Mouse (Mus musculus) stomach, postnatal 0 days (tissue): ENCODE measurements around the gene Hoxd13. TPM values are rescaled to one million over a fixed set of nuclear protein-coding genes. Genes with fewer than 3 reads are reported as not detected.

Experiments
- ATAC-seq: fragments of 200-750 bp; cut with Nextera tagmentation; 2 replicates; pipeline ENCODE4 v1.8.0; 2017; ENCODE audit not compliant: low FRiP score, low TSS enrichment
- DNase-seq: peaks from one replicate; pipeline ENCODE4 v3.0.0-alpha.2; 2016; ENCODE audit warnings: low spot score
- H3K27ac ChIP-seq: fragments of 300-500 bp; sonication (generic); replicated peaks from 2 replicates; pipeline ENCODE4 v1.5.1; 2014; ENCODE audit warnings: mild to moderate bottlenecking, control low read depth
- H3K27me3 ChIP-seq: fragments of 300-500 bp; sonication (generic); 2 replicates; pipeline ENCODE4 v1.6.1; 2014; ENCODE audit warnings: low read length; ENCODE audit not compliant: control insufficient read depth, insufficient read depth
- H3K36me3 ChIP-seq: fragments of 300-500 bp; sonication (generic); 2 replicates; pipeline ENCODE4 v1.6.1; 2014; ENCODE audit warnings: low read length, mixed read lengths; ENCODE audit not compliant: control insufficient read depth, insufficient read depth
- H3K4me1 ChIP-seq: fragments of 300-500 bp; sonication (generic); replicated peaks from 2 replicates; pipeline ENCODE4 v1.6.1; 2014; ENCODE audit warnings: antibody characterized with exemption; ENCODE audit not compliant: control insufficient read depth, insufficient read depth
- H3K4me2 ChIP-seq: fragments of 300-500 bp; sonication (generic); replicated peaks from 2 replicates; pipeline ENCODE4 v1.6.1; 2014; ENCODE audit warnings: low read depth, mild to moderate bottlenecking, control low read depth, moderate library complexity
- H3K4me3 ChIP-seq: fragments of 300-500 bp; sonication (generic); 2 replicates; pipeline ENCODE4 v1.5.1; 2014; ENCODE audit warnings: low read depth, low read length, control low read depth
- H3K9ac ChIP-seq: fragments of 300-500 bp; sonication (generic); 2 replicates; pipeline ENCODE4 v1.6.1; 2014; ENCODE audit warnings: mild to moderate bottlenecking, low read length, control low read depth, mixed read lengths
- H3K9me3 ChIP-seq: fragments of 300-500 bp; sonication (generic); 2 replicates; pipeline ENCODE4 v1.6.1; 2016; ENCODE audit warnings: low read length; ENCODE audit not compliant: control insufficient read depth
- CTCF ChIP-seq: IDR thresholded peaks from 2 replicates; pipeline ENCODE4 v1.5.1; 2016; ENCODE audit warnings: antibody characterized with exemption, low read depth, mild to moderate bottlenecking, moderate library complexity
- EP300 ChIP-seq: optimal IDR thresholded peaks from 2 replicates; pipeline ENCODE3; 2016; ENCODE audit warnings: antibody characterized with exemption
- WGBS: fragments of 180-500 bp; shearing (Covaris S2); extraction: QIAGEN DNeasy Blood & Tissue Kit; methylation state at CpG from one replicate; pipeline ENCODE4 v1.1.7; 2014; 5-methylcytosine and 5-hydroxymethylcytosine counted together
- polyA plus RNA-seq: library from polyadenylated mRNA; unstranded; fragments of >200 nt; fragmentation: Nextera tagmentation; extraction: Ambion mirVana; gene quantifications from 2 replicates; pipeline ENCODE4 v1.2.1, GENCODE M21; 2015

Hoxd13 gene
- polyA plus RNA-seq: not detected in 2 replicates

DNA sequence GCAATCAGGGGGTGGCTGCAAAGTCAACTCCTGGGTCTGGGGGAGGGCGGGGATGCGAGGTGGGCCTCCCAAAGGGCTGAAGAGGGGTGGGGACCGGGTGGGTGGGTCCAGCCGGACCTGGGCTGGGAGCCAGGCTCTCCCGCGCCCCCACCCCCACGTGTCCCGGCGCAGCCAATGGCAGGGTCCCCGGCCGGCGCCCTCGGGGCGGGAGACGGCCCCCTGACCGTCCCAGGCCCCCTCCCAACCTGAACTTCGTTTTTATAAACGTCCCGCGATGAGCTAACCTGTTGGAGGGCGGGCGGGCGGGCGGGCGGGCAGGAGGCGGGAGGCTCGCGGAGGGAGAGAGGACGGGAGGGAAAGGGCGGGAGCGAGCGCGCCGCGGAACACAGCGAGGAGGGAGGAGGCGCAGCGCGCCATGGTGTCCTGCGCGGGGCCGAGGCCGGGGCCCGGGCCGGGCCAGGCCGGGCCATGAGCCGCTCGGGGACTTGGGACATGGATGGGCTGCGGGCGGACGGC lies at the start of gene Hoxd13:
Gene Hoxd13 (plus strand): TSS at position 469 of the 516 bp plus-strand sequence.
- Histone ChIP-seq H3K4me1 (no peaks in the 10 kb centered on the region), H3K9ac (no peak within 1 kb of the TSS), H3K27ac (no peak within 1 kb of the TSS), H3K27me3 (peaks cover 54% of the 10 kb centered on the region; the same call in 1 of the 2 replicates), H3K4me2 (peak within 1 kb of the TSS; percentile 52), H3K36me3 (no peaks in the 10 kb centered on the region), H3K9me3 (no peaks in the 10 kb centered on the region), H3K4me3 (peak within 1 kb of the TSS; percentile 32)
- no peak for DNase-seq
- TF ChIP-seq EP300: no peak
- TF ChIP-seq CTCF: no peak
- peak; percentile 32; the same call in 1 of the 2 replicates for ATAC-seq
- WGBS: under 1% methylated on average over 17 of the region's 51 CpGs

DNA sequence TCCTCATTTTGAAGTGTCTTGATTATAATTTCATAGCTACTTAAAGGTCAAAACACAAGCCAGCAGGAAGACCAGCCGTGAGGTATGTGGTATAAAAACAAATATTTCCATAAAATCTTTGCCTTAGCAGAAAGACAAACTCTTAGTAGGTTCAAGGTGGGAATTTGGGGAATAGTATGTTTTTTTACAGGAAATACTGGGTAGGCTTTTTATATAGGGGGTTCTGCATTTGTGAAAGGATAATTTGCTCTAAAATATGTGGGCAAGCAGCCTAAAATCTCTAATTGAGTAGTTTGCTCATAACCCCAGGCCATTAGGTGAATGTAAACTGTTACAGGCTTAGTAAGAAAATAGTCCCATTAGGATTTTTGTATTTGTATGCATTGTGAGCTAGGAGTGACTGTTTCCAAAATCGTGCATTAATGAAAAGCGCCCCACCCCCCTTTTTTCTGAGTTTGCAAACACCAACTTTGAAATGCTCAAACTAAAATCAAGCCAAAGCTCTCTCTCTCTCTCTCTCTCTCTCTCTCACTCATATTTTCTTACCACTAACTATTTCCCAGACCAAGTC lies 48.3 kb upstream of the Hoxd13 start:
- Histone ChIP-seq H3K36me3 (no peaks in the 10 kb centered on the region), H3K27ac (no peak overlapping the region), H3K4me2 (no peak overlapping the region), H3K9me3 (no peaks in the 10 kb centered on the region), H3K4me3 (no peak overlapping the region), H3K9ac (no peak overlapping the region), H3K27me3 (no peaks in the 10 kb centered on the region), H3K4me1 (no peaks in the 10 kb centered on the region)
- TF ChIP-seq CTCF (no peak), EP300 (no peak)
- DNase-seq: no peak
- no peak for ATAC-seq
- WGBS: 80% methylated on average over 3 of the region's 3 CpGs

DNA sequence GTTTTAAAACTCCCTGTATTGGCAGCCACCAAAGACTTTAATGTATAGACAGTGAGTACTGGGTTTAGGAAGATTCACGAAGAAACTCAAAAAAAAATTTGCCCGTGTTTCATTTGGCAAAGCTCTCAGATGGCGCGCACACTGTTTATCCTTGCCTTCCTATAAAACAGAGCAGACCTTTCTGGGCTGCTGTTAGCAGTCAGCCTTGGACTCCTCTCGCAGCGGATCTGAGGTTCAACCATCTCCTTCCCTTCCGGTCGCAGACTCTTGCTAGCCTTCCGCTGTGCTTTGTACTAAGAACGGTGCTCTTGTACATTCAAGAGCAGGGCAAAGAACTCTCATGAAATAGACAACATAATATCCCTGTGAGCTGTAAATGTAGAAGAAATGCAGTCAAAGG lies 47.7 kb upstream of the Hoxd13 start:
- H3K4me2 ChIP-seq: no peak overlapping the region
- H3K4me1 ChIP-seq: no peaks in the 10 kb centered on the region
- no peaks in the 10 kb centered on the region for H3K36me3 ChIP-seq
- H3K27ac ChIP-seq: no peak overlapping the region
- TF ChIP-seq CTCF: no peak
- TF ChIP-seq EP300: no peak
- WGBS: 75% methylated on average over 10 of the region's 10 CpGs
- no peaks in the 10 kb centered on the region for H3K27me3 ChIP-seq
- DNase-seq (no peak), ATAC-seq (no peak)
- no peak overlapping the region for H3K9ac ChIP-seq
- no peaks in the 10 kb centered on the region for H3K9me3 ChIP-seq
- H3K4me3 ChIP-seq: no peak overlapping the region

DNA sequence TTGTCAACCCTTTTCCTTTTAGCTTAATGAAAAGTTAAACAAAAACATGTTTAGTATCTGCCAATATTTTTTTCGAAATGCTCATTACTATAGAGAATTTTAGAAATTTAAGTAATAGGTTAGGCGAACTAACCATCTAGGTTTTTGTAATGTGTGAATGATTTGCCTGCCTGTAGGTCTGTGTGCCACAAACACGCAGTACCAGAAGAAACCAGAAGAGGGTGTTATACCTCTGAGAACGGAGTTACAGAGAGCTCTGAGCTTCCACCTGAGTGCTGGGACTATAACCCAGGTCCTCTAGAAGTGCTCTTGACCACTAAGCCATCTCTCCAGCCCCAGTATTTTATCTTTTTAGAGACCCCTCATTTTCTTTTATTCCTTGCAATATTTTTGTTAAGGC lies 32.7 kb upstream of the Hoxd13 start:
- no peaks in the 10 kb centered on the region for H3K4me1 ChIP-seq
- TF ChIP-seq CTCF (no peak), EP300 (no peak)
- H3K9me3 ChIP-seq: no peaks in the 10 kb centered on the region
- H3K4me3 ChIP-seq: no peak overlapping the region
- H3K4me2 ChIP-seq: no peak overlapping the region
- DNase-seq (no peak), ATAC-seq (no peak)
- H3K36me3 ChIP-seq: no peaks in the 10 kb centered on the region
- H3K9ac ChIP-seq: no peak overlapping the region
- WGBS: 67% methylated on average over 4 of the region's 4 CpGs
- H3K27ac ChIP-seq: no peak overlapping the region
- H3K27me3 ChIP-seq: no peaks in the 10 kb centered on the region

DNA sequence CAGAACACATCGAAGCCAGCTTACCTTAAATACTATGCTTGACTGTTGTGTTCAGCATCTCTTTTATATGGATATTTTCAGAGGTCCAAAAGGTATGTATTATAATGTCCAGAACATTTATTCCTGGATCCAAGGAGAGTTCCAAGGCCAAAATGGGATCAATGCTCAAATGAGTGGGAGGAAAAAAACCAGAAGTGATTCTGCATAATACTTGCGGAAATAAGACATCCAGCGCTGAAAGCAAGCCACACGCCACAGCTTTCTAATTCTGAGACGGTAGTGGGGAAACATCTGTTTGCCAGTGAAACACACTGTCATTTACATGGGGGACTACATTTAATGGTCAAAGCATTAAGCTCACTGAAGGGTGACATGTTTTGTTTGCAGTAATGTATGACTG lies 25.7 kb upstream of the Hoxd13 start:
- H3K4me3 ChIP-seq: no peak overlapping the region
- H3K9ac ChIP-seq: no peak overlapping the region
- H3K27me3 ChIP-seq: peaks cover 6% of the 10 kb centered on the region; the same call in 1 of the 2 replicates
- no peak overlapping the region for H3K4me2 ChIP-seq
- ATAC-seq: no peak
- WGBS: 60% methylated on average over 5 of the region's 5 CpGs
- no peak overlapping the region for H3K27ac ChIP-seq
- DNase-seq: no peak
- no peaks in the 10 kb centered on the region for H3K36me3 ChIP-seq
- no peaks in the 10 kb centered on the region for H3K9me3 ChIP-seq
- no peaks in the 10 kb centered on the region for H3K4me1 ChIP-seq
- TF ChIP-seq EP300 (no peak), CTCF (no peak)

DNA sequence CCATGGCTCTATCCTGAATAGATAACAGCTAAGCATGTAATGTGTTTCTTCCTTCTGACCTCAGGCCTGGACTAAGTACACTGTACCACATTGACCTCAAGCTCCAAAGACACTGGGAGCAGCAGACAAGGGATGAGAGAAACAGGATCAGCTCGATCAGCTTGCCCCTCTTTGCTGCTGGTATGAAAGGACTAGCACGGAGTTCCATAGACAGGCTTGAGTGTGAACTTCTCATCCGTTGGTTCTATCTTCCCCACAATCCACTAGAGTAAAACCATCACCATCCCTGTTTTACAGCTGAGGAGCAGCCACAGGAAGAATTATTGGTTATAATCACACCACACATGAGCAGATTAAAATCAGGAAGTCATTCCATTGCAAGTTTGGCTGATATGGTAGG lies 22.5 kb upstream of the Hoxd13 start:
- DNase-seq (no peak), ATAC-seq (no peak)
- no peaks in the 10 kb centered on the region for H3K36me3 ChIP-seq
- no peaks in the 10 kb centered on the region for H3K4me1 ChIP-seq
- no peak overlapping the region for H3K4me2 ChIP-seq
- 83% methylated on average over 3 of the region's 3 CpGs for WGBS
- no peak overlapping the region for H3K9ac ChIP-seq
- no peaks in the 10 kb centered on the region for H3K9me3 ChIP-seq
- TF ChIP-seq CTCF (no peak), EP300 (no peak)
- no peak overlapping the region for H3K4me3 ChIP-seq
- H3K27me3 ChIP-seq: peaks cover 26% of the 10 kb centered on the region; the same call in 1 of the 2 replicates
- no peak overlapping the region for H3K27ac ChIP-seq
